Mouse (Mus musculus) lung, adult 2 months (tissue): ENCODE measurements around the gene Camta1. TPM values are rescaled to one million over a fixed set of nuclear protein-coding genes. Genes with fewer than 3 reads are reported as not detected.

ENCODE experiments used
- DNase-seq: peaks from one replicate; pipeline ENCODE4 v3.0.0; 2022
- H3K4me1 ChIP-seq: fragments of 200-500 bp; 2 replicates; pipeline ENCODE4 v1.6.1; 2011; ENCODE audit warnings: low read length; ENCODE audit not compliant: control insufficient read depth, insufficient read depth
- H3K4me3 ChIP-seq: fragments of 200-500 bp; replicated peaks from 2 replicates; pipeline ENCODE3; 2011; ENCODE audit warnings: low read depth, mild to moderate bottlenecking, control low read depth, low read length; ENCODE audit errors: extremely low read depth
- CTCF ChIP-seq: fragments of 200-500 bp; IDR thresholded peaks from 2 replicates; pipeline ENCODE4 v1.5.1; 2011; ENCODE audit warnings: mild to moderate bottlenecking, low read length, control low read depth; ENCODE audit not compliant: insufficient read depth
- POLR2A ChIP-seq: fragments of 200-500 bp; IDR thresholded peaks from 2 replicates; pipeline ENCODE4 v1.6.1; 2011; ENCODE audit warnings: low read depth, mild to moderate bottlenecking, control low read depth, low read length, borderline replicate concordance; ENCODE audit errors: extremely low read depth
- WGBS: fragments of 180-500 bp; shearing (Covaris S2); methylation state at CpG from one replicate; pipeline ENCODE4 v1.1.7; 2018; 5-methylcytosine and 5-hydroxymethylcytosine counted together
- polyA plus RNA-seq: library from polyadenylated mRNA; depleted of rRNA; stranded (reverse); fragments of >200 nt; gene quantifications from 2 replicates; pipeline ENCODE4 v1.2.3, GENCODE M21; 2012

The Camta1 gene
- polyA plus RNA-seq, 1 experiment, result 10.4 TPM

GRCm38 (mm10) chr4:151139053-151139840 lies 722.4 kb downstream of the Camta1 start:
- 9% methylated on average over 20 of the region's 20 CpGs for WGBS
- no peak overlapping the region for H3K4me3 ChIP-seq
- peaks cover 2% of the 10 kb centered on the region; the same call in 1 of the 2 replicates for H3K4me1 ChIP-seq
- peak; percentile 56 for DNase-seq
- TF ChIP-seq POLR2A (no peak), CTCF (peak; percentile 61)

DNA sequence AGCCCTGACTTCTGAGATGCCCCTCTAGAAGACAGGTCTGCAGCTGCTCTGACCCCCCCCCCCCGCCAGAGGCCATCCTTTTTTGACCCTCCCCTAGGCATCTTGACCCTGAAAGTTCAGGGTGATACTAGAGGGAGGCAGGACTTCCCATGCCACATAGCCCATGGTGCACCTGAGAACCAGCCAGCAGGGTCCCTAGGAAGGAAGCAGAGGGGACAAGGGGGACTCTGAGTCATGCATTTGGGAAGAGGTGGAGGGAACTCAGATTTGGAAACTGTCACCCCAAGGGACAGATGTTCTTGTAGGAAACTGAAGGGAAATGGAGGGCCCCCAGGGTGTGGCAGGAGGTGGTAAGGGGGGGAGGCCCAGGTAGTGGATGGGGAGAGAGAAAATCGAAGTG lies 723.1 kb downstream of the Camta1 start:
- peaks cover 2% of the 10 kb centered on the region; the same call in 1 of the 2 replicates for H3K4me1 ChIP-seq
- TF ChIP-seq CTCF (no peak), POLR2A (no peak)
- H3K4me3 ChIP-seq, result no peak overlapping the region
- no peak for DNase-seq
- WGBS, result 14% methylated on average over 2 of the region's 2 CpGs

- 13% methylated on average over 10 of the region's 10 CpGs for WGBS
- Histone ChIP-seq H3K4me1 (peaks cover 2% of the 10 kb centered on the region; the same call in 1 of the 2 replicates), H3K4me3 (no peak overlapping the region)
- DNase-seq, result no peak
- TF ChIP-seq CTCF, result no peak
- no peak for TF ChIP-seq POLR2A
Observed at GRCm38 (mm10) chr4:151138135-151138534, 723.5 kb downstream of the Camta1 start.

GRCm38 (mm10) chr4:151137701-151138100 lies 724.0 kb downstream of the Camta1 start:
- no peak for TF ChIP-seq CTCF
- TF ChIP-seq POLR2A, result no peak
- 68% methylated on average over 5 of the region's 5 CpGs for WGBS
- H3K4me1 ChIP-seq, result peaks cover 2% of the 10 kb centered on the region; the same call in 1 of the 2 replicates

DNA sequence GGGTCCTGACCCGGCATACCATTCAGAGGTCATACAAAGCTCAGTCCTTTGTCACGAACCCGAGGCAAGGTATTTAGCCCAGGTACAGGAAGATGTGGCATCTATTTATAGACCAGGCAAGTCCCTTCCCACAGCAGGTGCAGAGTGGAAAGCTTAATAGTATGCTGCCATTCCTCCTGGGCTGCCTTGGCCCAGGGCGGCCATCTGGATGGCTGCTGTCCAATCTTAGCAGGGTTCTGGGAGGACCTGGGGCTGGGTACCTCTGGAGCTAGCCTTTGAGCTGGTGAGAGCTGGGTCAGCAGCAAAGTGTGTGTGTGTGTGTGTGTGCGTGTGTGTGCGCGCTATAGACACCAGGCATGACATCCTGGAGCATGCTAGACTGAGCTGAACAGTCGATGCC lies 726.2 kb downstream of the Camta1 start:
- no peak for DNase-seq
- TF ChIP-seq CTCF (no peak), POLR2A (no peak)
- WGBS, result 74% methylated on average over 8 of the region's 8 CpGs
- H3K4me3 ChIP-seq, result no peak overlapping the region
- no peaks in the 10 kb centered on the region for H3K4me1 ChIP-seq

More at GRCm38 (mm10) chr4:151137701-151138100, 724.0 kb downstream of the Camta1 start:
- DNase-seq, result no peak
- no peak overlapping the region for H3K4me3 ChIP-seq

GRCm38 (mm10) chr4:151133760-151134159 lies 727.9 kb downstream of the Camta1 start:
- Histone ChIP-seq H3K4me3 (no peak overlapping the region), H3K4me1 (no peaks in the 10 kb centered on the region)
- no peak for DNase-seq
- TF ChIP-seq CTCF (no peak), POLR2A (no peak)
- 38% methylated on average over 4 of the region's 4 CpGs for WGBS

GRCm38 (mm10) chr4:151132493-151132892 lies 729.2 kb downstream of the Camta1 start:
- no peak for DNase-seq
- Histone ChIP-seq H3K4me1 (no peaks in the 10 kb centered on the region), H3K4me3 (no peak overlapping the region)
- no peak for TF ChIP-seq POLR2A
- TF ChIP-seq CTCF, result no peak
- WGBS, result 62% methylated on average over 9 of the region's 9 CpGs

DNA sequence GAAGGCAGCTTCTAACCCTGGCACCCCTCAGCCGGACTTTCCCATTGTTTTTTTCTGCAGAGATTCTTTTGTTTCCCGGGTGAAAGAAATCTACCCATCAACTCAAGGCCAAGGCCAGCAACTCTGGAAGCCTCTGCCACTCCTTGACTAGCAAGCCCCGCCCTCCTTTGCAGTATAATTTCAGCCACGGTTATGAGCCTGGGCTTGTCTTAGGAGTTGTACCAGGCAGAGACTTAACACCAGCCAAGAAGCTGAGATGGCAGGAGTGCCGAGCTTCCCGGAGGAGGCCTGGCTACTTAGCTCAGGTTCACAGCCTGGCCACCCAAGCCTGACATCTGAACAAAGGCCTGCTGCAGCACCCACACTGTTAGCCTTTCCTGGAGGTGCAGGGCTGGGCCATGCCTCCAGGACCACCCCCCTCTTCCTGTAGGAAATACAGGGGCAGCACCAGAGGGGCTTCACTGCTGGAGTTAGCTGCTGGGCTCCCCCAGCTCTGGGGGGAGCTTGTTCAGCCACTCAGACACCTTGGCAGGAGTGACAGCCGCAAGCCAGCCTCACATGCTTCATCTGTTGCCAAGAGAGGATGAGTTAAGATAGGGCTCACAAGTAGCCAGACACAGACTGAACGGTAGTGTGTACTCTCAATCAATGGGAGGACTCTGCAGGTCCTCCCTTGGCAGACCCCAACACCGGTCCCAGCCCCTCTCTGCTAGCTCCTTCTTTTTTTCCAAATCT lies 730.8 kb downstream of the Camta1 start:
- TF ChIP-seq POLR2A, result no peak
- no peak for TF ChIP-seq CTCF
- no peaks in the 10 kb centered on the region for H3K4me1 ChIP-seq
- no peak overlapping the region for H3K4me3 ChIP-seq
- DNase-seq, result no peak
- WGBS, result 57% methylated on average over 9 of the region's 9 CpGs

GRCm38 (mm10) chr4:151129725-151130557 lies 731.7 kb downstream of the Camta1 start:
- Histone ChIP-seq H3K4me3 (no peak overlapping the region), H3K4me1 (no peaks in the 10 kb centered on the region)
- 57% methylated on average over 16 of the region's 16 CpGs for WGBS
- DNase-seq, result no peak
- TF ChIP-seq POLR2A (no peak), CTCF (no peak)
